Mouse (Mus musculus) MEL (cell line): ENCODE measurements at regions not wholly inside any gene's neighbourhood (a gene's known extent, or its start where the extent isn't known, plus 50 kb on each side); places are given as distances from the start of the nearest gene placed in this dataset.

Experiments used
- DNase-seq: peaks from one replicate; pipeline ENCODE4 v3.0.0; 2011; ENCODE audit warnings: low read depth, low spot score
- H3K27ac ChIP-seq: 2 replicates; pipeline ENCODE4 v1.5.1; 2012; ENCODE audit warnings: low read depth, mild to moderate bottlenecking, control low read depth, low read length, moderate library complexity; ENCODE audit not compliant: control insufficient read depth
- H3K27me3 ChIP-seq, 2 experiments: fragments of 150-350 bp in 1 of 2; sonication (generic) in 1 of 2; 2 replicates each; pipeline ENCODE4 v1.6.1; 2012; ENCODE audit warnings: low read length in 2 of 2, mild to moderate bottlenecking in 2 of 2, improper control_type of control experiment in 1 of 2, moderate library complexity in 1 of 2; ENCODE audit not compliant: insufficient read depth in 2 of 2, control insufficient read depth in 1 of 2
- H3K36me3 ChIP-seq, 2 experiments: 2 replicates each; pipeline ENCODE4 v1.6.1; 2012 to 2014; ENCODE audit warnings: low read length in 2 of 2, improper control_type of control experiment in 1 of 2, inconsistent platforms in 1 of 2, mild to moderate bottlenecking in 1 of 2; ENCODE audit not compliant: insufficient read depth in 2 of 2, control insufficient read depth in 1 of 2
- H3K4me1 ChIP-seq, 2 experiments: fragments of 150-350 bp in 1 of 2; sonication (generic) in 1 of 2; 2 replicates each; pipeline ENCODE4 v1.6.1; 2012; ENCODE audit warnings: low read length in 2 of 2, improper control_type of control experiment in 1 of 2, mild to moderate bottlenecking in 1 of 2; ENCODE audit not compliant: insufficient read depth in 2 of 2, control insufficient read depth in 1 of 2
- H3K4me3 ChIP-seq, 2 experiments: fragments of 150-350 bp in 1 of 2; sonication (generic) in 1 of 2; 2 replicates each; pipeline ENCODE4 v1.5.1; 2012; ENCODE audit warnings: low read depth in 2 of 2, low read length in 2 of 2, mild to moderate bottlenecking in 2 of 2, moderate library complexity in 2 of 2, control low read depth in 1 of 2, improper control_type of control experiment in 1 of 2; ENCODE audit not compliant: control insufficient read depth in 1 of 2, insufficient read depth in 1 of 2
- H3K79me2 ChIP-seq: 2 replicates; pipeline ENCODE4 v1.6.1; 2012; ENCODE audit warnings: mild to moderate bottlenecking, low read length, moderate library complexity; ENCODE audit not compliant: control insufficient read depth, poor library complexity, insufficient read depth
- H3K9ac ChIP-seq: 2 replicates; pipeline ENCODE4 v1.6.1; 2012; ENCODE audit warnings: low read depth, mild to moderate bottlenecking, control low read depth, low read length, moderate library complexity; ENCODE audit not compliant: control insufficient read depth, poor library complexity, severe bottlenecking
- H3K9me3 ChIP-seq: fragments of 150-350 bp; sonication (generic); replicated peaks from 2 replicates; pipeline ENCODE4 v1.6.1; 2012; ENCODE audit warnings: mild to moderate bottlenecking, low read length, improper control_type of control experiment, moderate library complexity; ENCODE audit not compliant: insufficient read depth
- BHLHE40 ChIP-seq: IDR thresholded peaks from 2 replicates; pipeline ENCODE4 v1.6.1; 2012; ENCODE audit warnings: low read depth, mild to moderate bottlenecking, inconsistent platforms, low read length, improper control_type of control experiment, borderline replicate concordance
- CHD1 ChIP-seq: IDR thresholded peaks from 2 replicates; pipeline ENCODE4 v1.6.1; 2012; ENCODE audit warnings: low read depth, mild to moderate bottlenecking, inconsistent platforms, low read length, improper control_type of control experiment
- CHD2 ChIP-seq: IDR thresholded peaks from 2 replicates; pipeline ENCODE4 v1.6.1; 2011; ENCODE audit warnings: low read length, improper control_type of control experiment
- CTCF ChIP-seq, 3 experiments: IDR thresholded peaks in 2 of 3; conservative IDR thresholded peaks in 1 of 3; 2 replicates each; pipeline ENCODE4 v1.5.1; 2011 to 2012; ENCODE audit warnings: low read length in 3 of 3, low read depth in 2 of 3, mild to moderate bottlenecking in 2 of 3, improper control_type of control experiment in 1 of 3, inconsistent platforms in 1 of 3, mixed read lengths in 1 of 3, moderate library complexity in 1 of 3; ENCODE audit not compliant: control insufficient read depth in 1 of 3, insufficient read depth in 1 of 3, poor library complexity in 1 of 3, severe bottlenecking in 1 of 3
- E2F4 ChIP-seq: IDR thresholded peaks from 2 replicates; pipeline ENCODE4 v1.6.1; 2011; ENCODE audit warnings: low read depth, low read length, improper control_type of control experiment, borderline replicate concordance
- ELF1 ChIP-seq: IDR thresholded peaks from 2 replicates; pipeline ENCODE4 v1.6.1; 2014; ENCODE audit warnings: low read depth, mild to moderate bottlenecking, inconsistent platforms, low read length, improper control_type of control experiment, moderate library complexity
- EP300 ChIP-seq, 2 experiments: IDR thresholded peaks; 2 replicates each; pipeline ENCODE4 v1.6.1; 2011; ENCODE audit warnings: improper control_type of control experiment in 2 of 2, low read length in 2 of 2, low read depth in 1 of 2, mild to moderate bottlenecking in 1 of 2
- ETS1 ChIP-seq: IDR thresholded peaks from 2 replicates; pipeline ENCODE4 v1.6.1; 2012; ENCODE audit warnings: low read depth, mild to moderate bottlenecking, inconsistent platforms, low read length, improper control_type of control experiment, moderate library complexity
- GABPA ChIP-seq: IDR thresholded peaks from 2 replicates; pipeline ENCODE4 v1.6.1; 2012; ENCODE audit warnings: low read depth, mild to moderate bottlenecking, inconsistent platforms, low read length, improper control_type of control experiment, moderate library complexity
- GATA1 ChIP-seq: IDR thresholded peaks from 2 replicates; pipeline ENCODE4 v1.6.1; 2011; ENCODE audit warnings: low read depth, low read length, improper control_type of control experiment
- HCFC1 ChIP-seq: IDR thresholded peaks from 2 replicates; pipeline ENCODE4 v1.6.1; 2012; ENCODE audit warnings: low read depth, mild to moderate bottlenecking, inconsistent platforms, low read length, improper control_type of control experiment, moderate library complexity
- JUND ChIP-seq: IDR thresholded peaks from 2 replicates; pipeline ENCODE4 v1.6.1; 2011; ENCODE audit warnings: low read depth, mild to moderate bottlenecking, improper control_type of control experiment, low read length
- KAT2A ChIP-seq: conservative IDR thresholded peaks from 2 replicates; pipeline ENCODE4 v1.6.1; 2012; ENCODE audit warnings: low read depth, low read length, improper control_type of control experiment, inconsistent platforms
- MAFK ChIP-seq: IDR thresholded peaks from 2 replicates; pipeline ENCODE4 v1.6.1; 2011; ENCODE audit warnings: low read depth, mild to moderate bottlenecking, low read length, improper control_type of control experiment, borderline replicate concordance
- MAX ChIP-seq: IDR thresholded peaks from 2 replicates; pipeline ENCODE4 v1.6.1; 2011; ENCODE audit warnings: low read length, improper control_type of control experiment
- MAZ ChIP-seq: IDR thresholded peaks from 2 replicates; pipeline ENCODE4 v1.6.1; 2012; ENCODE audit warnings: low read depth, mild to moderate bottlenecking, inconsistent platforms, low read length, improper control_type of control experiment
- MEF2A ChIP-seq: IDR thresholded peaks from 2 replicates; pipeline ENCODE4 v1.6.1; 2014; ENCODE audit warnings: low read depth, mild to moderate bottlenecking, inconsistent platforms, low read length, improper control_type of control experiment; ENCODE audit not compliant: poor library complexity, insufficient replicate concordance, severe bottlenecking; ENCODE audit errors: extremely low read depth
- MXI1 ChIP-seq: IDR thresholded peaks from 2 replicates; pipeline ENCODE4 v1.6.1; 2011; ENCODE audit warnings: mild to moderate bottlenecking, low read depth, low read length, improper control_type of control experiment
- MYB ChIP-seq: IDR thresholded peaks from 2 replicates; pipeline ENCODE4 v1.6.1; 2011; ENCODE audit warnings: mild to moderate bottlenecking, low read depth, low read length, improper control_type of control experiment
- MYC ChIP-seq: IDR thresholded peaks from 2 replicates; pipeline ENCODE4 v1.6.1; 2011; ENCODE audit warnings: low read depth, mild to moderate bottlenecking, low read length, improper control_type of control experiment, moderate library complexity
- NELFE ChIP-seq: IDR thresholded peaks from 2 replicates; pipeline ENCODE4 v1.6.1; 2011; ENCODE audit warnings: low read depth, low read length, improper control_type of control experiment
- NRF1 ChIP-seq: IDR thresholded peaks from 2 replicates; pipeline ENCODE4 v1.6.1; 2014; ENCODE audit warnings: low read depth, mild to moderate bottlenecking, inconsistent platforms, low read length, improper control_type of control experiment, moderate library complexity; ENCODE audit not compliant: poor library complexity, insufficient read depth, severe bottlenecking
- POLR2A ChIP-seq, 2 experiments: IDR thresholded peaks; 2 replicates each; pipeline ENCODE4 v1.6.1; 2011 to 2012; ENCODE audit warnings: low read length in 2 of 2, mild to moderate bottlenecking in 2 of 2, control low read depth in 1 of 2, improper control_type of control experiment in 1 of 2, low read depth in 1 of 2, moderate library complexity in 1 of 2; ENCODE audit not compliant: control insufficient read depth in 1 of 2, insufficient read depth in 1 of 2, poor library complexity in 1 of 2
- POLR2AphosphoS2 ChIP-seq: IDR thresholded peaks from 2 replicates; pipeline ENCODE4 v1.6.1; 2011; ENCODE audit warnings: low read length, improper control_type of control experiment
- POLR2AphosphoS5 ChIP-seq: IDR thresholded peaks from 2 replicates; pipeline ENCODE4 v1.6.1; 2012; ENCODE audit warnings: low read depth, borderline replicate concordance, mild to moderate bottlenecking, inconsistent platforms, low read length, moderate library complexity, mixed read lengths
- RAD21 ChIP-seq: IDR thresholded peaks from 2 replicates; pipeline ENCODE4 v1.6.1; 2011; ENCODE audit warnings: mild to moderate bottlenecking, low read depth, low read length, improper control_type of control experiment
- RCOR1 ChIP-seq: IDR thresholded peaks from 2 replicates; pipeline ENCODE4 v1.6.1; 2012; ENCODE audit warnings: low read depth, mild to moderate bottlenecking, inconsistent platforms, low read length, improper control_type of control experiment
- SIN3A ChIP-seq: IDR thresholded peaks from 2 replicates; pipeline ENCODE4 v1.6.1; 2012; ENCODE audit warnings: low read length, improper control_type of control experiment, inconsistent platforms
- SMC3 ChIP-seq: IDR thresholded peaks from 2 replicates; pipeline ENCODE4 v1.6.1; 2011; ENCODE audit warnings: low read depth, low read length, improper control_type of control experiment
- TAL1 ChIP-seq: IDR thresholded peaks from 2 replicates; pipeline ENCODE4 v1.6.1; 2012; ENCODE audit warnings: mild to moderate bottlenecking, inconsistent platforms, low read length, moderate library complexity, mixed read lengths
- TBP ChIP-seq: IDR thresholded peaks from 2 replicates; pipeline ENCODE4 v1.8.0; 2011; ENCODE audit warnings: low read depth, low read length, improper control_type of control experiment
- TCF12 ChIP-seq: IDR thresholded peaks from 2 replicates; pipeline ENCODE4 v1.6.1; 2014; ENCODE audit warnings: low read depth, mild to moderate bottlenecking, inconsistent platforms, low read length, improper control_type of control experiment, moderate library complexity
- UBTF ChIP-seq: IDR thresholded peaks from 2 replicates; pipeline ENCODE4 v1.6.1; 2012; ENCODE audit warnings: low read depth, mild to moderate bottlenecking, inconsistent platforms, low read length, improper control_type of control experiment, moderate library complexity, borderline replicate concordance; ENCODE audit not compliant: insufficient read depth
- USF1 ChIP-seq: IDR thresholded peaks from 2 replicates; pipeline ENCODE4 v1.6.1; 2014; ENCODE audit warnings: low read depth, mild to moderate bottlenecking, inconsistent platforms, low read length, improper control_type of control experiment, moderate library complexity
- USF2 ChIP-seq, 2 experiments: IDR thresholded peaks; 2 replicates each; pipeline ENCODE4 v1.6.1; 2011 to 2012; ENCODE audit warnings: improper control_type of control experiment in 2 of 2, low read length in 2 of 2, borderline replicate concordance in 1 of 2, inconsistent platforms in 1 of 2, low read depth in 1 of 2, mild to moderate bottlenecking in 1 of 2; ENCODE audit not compliant: insufficient read depth in 1 of 2
- ZC3H11A ChIP-seq: IDR thresholded peaks from 2 replicates; pipeline ENCODE4 v1.6.1; 2012; ENCODE audit warnings: low read depth, mild to moderate bottlenecking, inconsistent platforms, low read length, improper control_type of control experiment
- ZKSCAN1 ChIP-seq: IDR thresholded peaks from 2 replicates; pipeline ENCODE4 v1.6.1; 2012; ENCODE audit warnings: low read depth, mild to moderate bottlenecking, inconsistent platforms, low read length, improper control_type of control experiment, moderate library complexity
- ZMIZ1 ChIP-seq: IDR thresholded peaks from 2 replicates; pipeline ENCODE4 v1.6.1; 2012; ENCODE audit warnings: low read depth, mild to moderate bottlenecking, inconsistent platforms, low read length, improper control_type of control experiment, moderate library complexity
- ZNF384 ChIP-seq: IDR thresholded peaks from 2 replicates; pipeline ENCODE4 v1.6.1; 2012; ENCODE audit warnings: low read depth, mild to moderate bottlenecking, inconsistent platforms, low read length, improper control_type of control experiment

DNA sequence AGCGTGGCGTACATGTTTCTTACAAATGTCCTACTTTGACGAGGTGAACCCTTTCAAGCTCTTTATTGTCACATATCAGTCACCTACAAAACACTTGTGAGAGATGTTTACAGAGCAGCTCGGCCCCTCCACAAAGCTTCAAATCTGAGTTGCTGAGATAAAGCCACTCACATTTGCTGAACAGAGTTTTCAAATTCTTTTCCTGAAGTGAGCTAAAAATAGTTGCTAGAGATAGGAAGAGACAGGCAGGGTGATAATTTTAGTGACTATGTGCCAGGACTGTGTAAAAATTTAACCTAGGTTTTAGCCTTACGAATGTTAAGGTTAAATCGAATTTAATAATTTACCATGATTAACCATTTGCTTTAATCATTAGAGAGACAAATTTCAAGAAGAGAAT is 52.3 kb upstream of the Gm47985 start:
- no peak for TF ChIP-seq MAX
- TF ChIP-seq JUND = no peak
- no peak for TF ChIP-seq USF2 (IDR thresholded peaks at IDR 0.05; ENCODE audit: borderline replicate concordance in 1 of 2, insufficient read depth in 1 of 2, low read depth in 1 of 2, low read length in 2 of 2)
- TF ChIP-seq CHD1 = no peak
- no peak for TF ChIP-seq POLR2AphosphoS5
- TF ChIP-seq MXI1 = no peak
- TF ChIP-seq MAZ = no peak
- peak; percentile 57 for TF ChIP-seq ETS1
- TF ChIP-seq HCFC1 = no peak
- TF ChIP-seq KAT2A = no peak
- TF ChIP-seq MYC = no peak
- peak; percentile 92 for TF ChIP-seq MEF2A
- peak; percentile 34; the same call in 1 of the 2 replicates for TF ChIP-seq GATA1
- TF ChIP-seq ZKSCAN1 = no peak
- no peak for TF ChIP-seq BHLHE40
- TF ChIP-seq E2F4 = no peak
- no peak for TF ChIP-seq POLR2A (IDR thresholded peaks at IDR 0.05; ENCODE audit: control insufficient read depth in 1 of 2, insufficient read depth in 1 of 2, low read depth in 1 of 2, low read length in 2 of 2, poor library complexity in 1 of 2)
- no peak for TF ChIP-seq ELF1
- peak; percentile 73; the same call in 1 of the 2 replicates for TF ChIP-seq RCOR1
- peak; percentile 39 to 51; a peak in 3 of 4 replicates for TF ChIP-seq EP300 (IDR thresholded peaks at IDR 0.05; ENCODE audit: low read depth in 1 of 2, low read length in 2 of 2)
- TF ChIP-seq SIN3A = no peak
- no peak for TF ChIP-seq SMC3
- no peak for TF ChIP-seq MAFK
- TF ChIP-seq USF1 = no peak
- TF ChIP-seq TBP = no peak
- no peak for TF ChIP-seq UBTF
- TF ChIP-seq TAL1 = no peak
- TF ChIP-seq ZC3H11A = no peak
- no peak for TF ChIP-seq CTCF (IDR thresholded peaks at IDR 0.05 in 2 of 3, conservative IDR thresholded peaks at IDR 0.05 in 1 of 3; ENCODE audit: control insufficient read depth in 1 of 3, insufficient read depth in 1 of 3, low read depth in 2 of 3, low read length in 3 of 3, poor library complexity in 1 of 3, severe bottlenecking in 1 of 3)
- TF ChIP-seq ZMIZ1 = no peak
- TF ChIP-seq NRF1 = no peak
- no peak for TF ChIP-seq GABPA
- peak; percentile 48; the same call in 1 of the 2 replicates for TF ChIP-seq TCF12
- no peak for TF ChIP-seq CHD2
- TF ChIP-seq NELFE = no peak
- TF ChIP-seq ZNF384 = no peak
- no peak for TF ChIP-seq POLR2AphosphoS2
- TF ChIP-seq MYB = no peak
- no peak for TF ChIP-seq RAD21
- TF ChIP-seq, all 39 proteins: peak for 6
- Histone ChIP-seq H3K27ac (no peak overlapping the region), H3K9ac (no peak overlapping the region), H3K27me3 (no peaks in the 10 kb centered on the region), H3K36me3 (peaks cover 0 to 23% of the 10 kb centered on the region in 2 experiments; a peak in 2 of 4 replicates), H3K79me2 (no peaks in the 10 kb centered on the region), H3K4me3 (no peak overlapping the region), H3K9me3 (no peaks in the 10 kb centered on the region), H3K4me1 (peaks cover 10 to 13% of the 10 kb centered on the region in 2 experiments)
- no peak for DNase-seq
